In genomic region chr1:73913071-73914005, GRCm38 (mm10) we compare ENCODE assay signal across 8 mouse cellular contexts.
A peak's percentile ranks its signal among the peaks of the same experiment; 100 is the strongest.
DNase-seq lines count a peak whose midpoint lies in the region.

No protein-coding gene starts in this region.

- DNase-seq in adrenal gland, adult 8-10 months: peak; percentile 4
- DNase-seq in adrenal gland, postnatal 25 days: no peak
- peak; percentile 1 for DNase-seq in layer of hippocampus, adult 9-11 months
- no peak for DNase-seq in layer of hippocampus, postnatal 36 days
- peak; percentile 2 for DNase-seq in urinary bladder, postnatal 14 days (ENCODE audit: low spot score)
- no peak for DNase-seq in urinary bladder, postnatal 36 days (ENCODE audit: low spot score in 2 of 2)
- DNase-seq in spleen, postnatal 36 days (ENCODE audit: low spot score in 2 of 2): no peak
- no peak for DNase-seq in yolk sac, embryonic 10.5 days (ENCODE audit: low spot score)

Comparison
In these comparisons a context has a peak if more than half of its experiments do, and no peak if none do; other contexts are left out.
1. DNase-seq: peak in adrenal gland, adult 8-10 months (single experiment), layer of hippocampus, adult 9-11 months (single experiment) and urinary bladder, postnatal 14 days (single experiment); none in adrenal gland, postnatal 25 days (single experiment), layer of hippocampus, postnatal 36 days (0 of 2), urinary bladder, postnatal 36 days (0 of 2), spleen, postnatal 36 days (0 of 2) and yolk sac, embryonic 10.5 days (single experiment).